ENCODE assay signal across 19 mouse cellular contexts in genomic region chr11:81838426-81838825, GRCm38 (mm10). TPM values are rescaled to one million over a fixed set of nuclear protein-coding genes. Genes with fewer than 3 reads are reported as not detected.
A peak's percentile ranks its signal among the peaks of the same experiment; 100 is the strongest.
DNase-seq lines count a peak whose midpoint lies in the region; ATAC-seq and TF ChIP-seq lines count a peak whose summit lies in the region.
"Had no signal": no experiment of that assay in that cellular context is flagged by ENCODE, and none has a peak within 500 bp of the region (broad histone marks: within the 10 kb centered on the region; RNA-seq: fewer than 3 reads in every experiment).

No protein-coding gene starts in this region.

- no peaks in the 10 kb centered on the region for H3K9me3 ChIP-seq in midbrain, embryonic 10.5 days (replicated peaks)
- H3K9me3 ChIP-seq in midbrain, embryonic 11.5 days (ENCODE audit: control insufficient read depth, low read length) = no peaks in the 10 kb centered on the region
- no peaks in the 10 kb centered on the region for H3K9me3 ChIP-seq in midbrain, embryonic 13.5 days
- H3K9me3 ChIP-seq in liver, postnatal 0 days (ENCODE audit: low read length) = no peaks in the 10 kb centered on the region
- H3K9me3 ChIP-seq: embryonic facial prominence, embryonic 15.5 days; forebrain, embryonic 10.5 days; heart, embryonic 12.5 days had no signal

- H3K4me3 ChIP-seq in midbrain, embryonic 10.5 days = no peak overlapping the region
- H3K4me3 ChIP-seq in midbrain, embryonic 11.5 days (ENCODE audit: low read depth, low read length) = no peak overlapping the region
- no peak overlapping the region for H3K4me3 ChIP-seq in midbrain, embryonic 13.5 days (replicated peaks)
- H3K4me3 ChIP-seq in liver, postnatal 0 days (ENCODE audit: low read depth, low read length) = no peak overlapping the region
- H3K4me3 ChIP-seq: embryonic facial prominence, embryonic 15.5 days; erythroblast, embryonic 14.5 days; forebrain, embryonic 10.5 days; gastrocnemius, adult 2 months; heart, embryonic 12.5 days had no signal

- no peak overlapping the region for H3K9ac ChIP-seq in midbrain, embryonic 11.5 days (ENCODE audit: low read length)
- H3K9ac ChIP-seq in midbrain, embryonic 13.5 days (replicated peaks) = no peak overlapping the region
- no peak overlapping the region for H3K9ac ChIP-seq in liver, postnatal 0 days (replicated peaks)
- H3K9ac ChIP-seq: embryonic facial prominence, embryonic 15.5 days; heart, embryonic 12.5 days had no signal

- H3K27ac ChIP-seq in midbrain, embryonic 10.5 days (replicated peaks) = peak overlapping the region; percentile 33; the same call in 1 of the 2 replicates
- no peak overlapping the region for H3K27ac ChIP-seq in midbrain, embryonic 11.5 days (ENCODE audit: low read depth, low read length)
- peak overlapping the region; percentile 12 for H3K27ac ChIP-seq in midbrain, embryonic 13.5 days
- H3K27ac ChIP-seq in liver, postnatal 0 days (ENCODE audit: low read depth) = no peak overlapping the region
- H3K27ac ChIP-seq: embryonic facial prominence, embryonic 15.5 days; forebrain, embryonic 10.5 days; gastrocnemius, adult 2 months had no signal

- no peak for TF ChIP-seq CTCF in liver, postnatal 0 days (IDR thresholded peaks at IDR 0.05; ENCODE audit: low read depth)

- H3K27me3 ChIP-seq in midbrain, embryonic 10.5 days (ENCODE audit: low read depth, poor library complexity, severe bottlenecking) = no peaks in the 10 kb centered on the region
- H3K27me3 ChIP-seq in midbrain, embryonic 11.5 days (ENCODE audit: control insufficient read depth, insufficient read depth, low read length) = no peaks in the 10 kb centered on the region
- H3K27me3 ChIP-seq in midbrain, embryonic 13.5 days = no peaks in the 10 kb centered on the region
- no peaks in the 10 kb centered on the region for H3K27me3 ChIP-seq in liver, postnatal 0 days (ENCODE audit: insufficient read depth, low read length)
- H3K27me3 ChIP-seq: embryonic facial prominence, embryonic 15.5 days; heart, embryonic 12.5 days had no signal

- no peak for DNase-seq in midbrain, embryonic 10.5 days (ENCODE audit: low spot score)
- DNase-seq in midbrain, embryonic 11.5 days (ENCODE audit: low spot score, missing footprints) = no peak
- DNase-seq in Muller cell, postnatal 12 days (ENCODE audit: inconsistent ontology term) = peak; percentile 82
- no peak for DNase-seq in thymus, postnatal 36 days
- no peak for DNase-seq in liver, postnatal 0 days
- DNase-seq: adrenal gland, postnatal 10 days; cerebellum, adult 18-20 months; cerebellum, adult 9-11 months; cerebellum, postnatal 36 days; gastrocnemius, adult 2 months; gastrocnemius, postnatal 25 days had no signal

- TF ChIP-seq EP300 in liver, postnatal 0 days (IDR thresholded peaks at IDR 0.05; ENCODE audit: low read depth) = no peak

- WGBS in midbrain, embryonic 10.5 days = 77% methylated on average over 4 of the region's 4 CpGs
- 67% methylated on average over 4 of the region's 4 CpGs for WGBS in midbrain, embryonic 11.5 days
- WGBS in midbrain, embryonic 13.5 days = 43% methylated on average over 4 of the region's 4 CpGs
- 71% methylated on average over 4 of the region's 4 CpGs for WGBS in liver, postnatal 0 days (ENCODE audit: insufficient replicate concordance)

- no peak overlapping the region for H3K4me2 ChIP-seq in midbrain, embryonic 11.5 days
- H3K4me2 ChIP-seq in midbrain, embryonic 13.5 days (replicated peaks) = no peak overlapping the region
- H3K4me2 ChIP-seq in liver, postnatal 0 days (ENCODE audit: low read depth, low read length) = no peak overlapping the region
- H3K4me2 ChIP-seq: embryonic facial prominence, embryonic 15.5 days; heart, embryonic 12.5 days had no signal

- no peaks in the 10 kb centered on the region for H3K36me3 ChIP-seq in midbrain, embryonic 10.5 days
- no peaks in the 10 kb centered on the region for H3K36me3 ChIP-seq in midbrain, embryonic 11.5 days (ENCODE audit: control insufficient read depth, insufficient read depth, low read length)
- no peaks in the 10 kb centered on the region for H3K36me3 ChIP-seq in midbrain, embryonic 13.5 days
- no peaks in the 10 kb centered on the region for H3K36me3 ChIP-seq in liver, postnatal 0 days (replicated peaks; ENCODE audit: insufficient read depth, low read length)
- H3K36me3 ChIP-seq: embryonic facial prominence, embryonic 15.5 days; forebrain, embryonic 10.5 days; G1E; heart, embryonic 12.5 days had no signal

- ATAC-seq in midbrain, embryonic 11.5 days (ENCODE audit: low FRiP score) = no peak
- peak; percentile 74 for ATAC-seq in midbrain, embryonic 13.5 days
- ATAC-seq in liver, postnatal 0 days = no peak
- ATAC-seq: forebrain, embryonic 14.5 days had no signal

- peaks cover 3% of the 10 kb centered on the region; the same call in 1 of the 2 replicates for H3K4me1 ChIP-seq in midbrain, embryonic 10.5 days
- no peaks in the 10 kb centered on the region for H3K4me1 ChIP-seq in midbrain, embryonic 11.5 days (ENCODE audit: control insufficient read depth, insufficient read depth, low read length)
- peaks cover 9% of the 10 kb centered on the region; the same call in 1 of the 2 replicates for H3K4me1 ChIP-seq in midbrain, embryonic 13.5 days (replicated peaks)
- H3K4me1 ChIP-seq in liver, postnatal 0 days (ENCODE audit: insufficient read depth) = no peaks in the 10 kb centered on the region
- H3K4me1 ChIP-seq: embryonic facial prominence, embryonic 15.5 days; heart, embryonic 12.5 days had no signal

RNA-seq across cellular contexts. Expression of gene 5530401A14Rik, which starts 22.0 kb away (rescaled TPM):
- polyA plus RNA-seq in midbrain, embryonic 10.5 days (2016; fragmentation: Nextera tagmentation; extraction: Ambion mirVana) = 0.16 TPM in 1 of 2 replicates, not detected in the other
- 0.14 TPM in 2 replicates for polyA plus RNA-seq in midbrain, embryonic 11.5 days (2014; fragmentation: Nextera tagmentation; extraction: Ambion mirVana)
- 0.37 and 0.51 TPM in 2 replicates for polyA plus RNA-seq in midbrain, embryonic 13.5 days (2015; fragmentation: Nextera tagmentation; extraction: Ambion mirVana)
- not detected in 2 replicates for polyA plus RNA-seq in liver, postnatal 0 days (2015; fragmentation: Nextera tagmentation; extraction: Ambion mirVana)
- polyA plus RNA-seq: erythroblast, embryonic 14.5 days; forebrain, embryonic 10.5 days; G1E; heart, embryonic 12.5 days; heart, embryonic 16.5 days had no signal

Comparison
In these comparisons a context has a peak if more than half of its experiments do, and no peak if none do; other contexts are left out.
1. H3K27ac ChIP-seq: peak in midbrain, embryonic 10.5 days (single experiment) and midbrain, embryonic 13.5 days (single experiment); none in midbrain, embryonic 11.5 days (single experiment) and liver, postnatal 0 days (single experiment).